Mouse (Mus musculus): ENCODE data around the gene Aes. TPM values are rescaled to one million over a fixed set of nuclear protein-coding genes. Genes with fewer than 3 reads are reported as not detected.

Aes gene
- polyA plus RNA-seq, 1 experiment from 2014 or later = 325 TPM

GRCm38 (mm10) chr10:81524051-81524605 is 35.2 kb upstream of the Aes start, which contains the start of gene Gna15:
Gna15 (minus strand) TSS chr10:81524225.
- Histone ChIP-seq H3K27me3 (ENCODE audit: control insufficient read depth, insufficient read depth, low read length) (no peaks in the 10 kb centered on the region; the same call in 1 of the 2 replicates), H3K4me2 (no peak within 1 kb of the TSS), H3K27ac (ENCODE audit: low read depth, low read length) (no peak within 1 kb of the TSS), H3K9ac (ENCODE audit: low read length) (no peak within 1 kb of the TSS), H3K9me3 (ENCODE audit: control insufficient read depth, low read length) (no peaks in the 10 kb centered on the region), H3K4me1 (ENCODE audit: control insufficient read depth, insufficient read depth, low read length) (no peaks in the 10 kb centered on the region), H3K4me3 (ENCODE audit: low read depth, low read length) (no peak within 1 kb of the TSS), H3K36me3 (ENCODE audit: control insufficient read depth, insufficient read depth, low read length) (no peaks in the 10 kb centered on the region)
- no peak for DNase-seq (ENCODE audit: low spot score, missing footprints)
- ATAC-seq (ENCODE audit: low FRiP score) = no peak; the same call in 1 of the 2 replicates
- WGBS = 31% methylated on average over 9 of the region's 9 CpGs

- H3K27me3 ChIP-seq (ENCODE audit: control insufficient read depth, insufficient read depth, low read length) = no peaks in the 10 kb centered on the region; the same call in 1 of the 2 replicates
- 68% methylated on average over 12 of the region's 13 CpGs for WGBS
- no peak for DNase-seq (ENCODE audit: low spot score, missing footprints)
These were observed 34.1 kb upstream of the Aes start for GRCm38 (mm10) chr10:81525017-81525694.

GRCm38 (mm10) chr10:81526779-81527178 is 32.5 kb upstream of the Aes start:
- no peak overlapping the region for H3K27ac ChIP-seq (ENCODE audit: low read depth, low read length)
- 17% methylated on average over 14 of the region's 14 CpGs for WGBS
- ATAC-seq (ENCODE audit: low FRiP score) (peak; percentile 64), DNase-seq (ENCODE audit: low spot score, missing footprints) (peak; percentile 99)
- H3K36me3 ChIP-seq (ENCODE audit: control insufficient read depth, insufficient read depth, low read length) = no peaks in the 10 kb centered on the region
- H3K9ac ChIP-seq (ENCODE audit: low read length) = no peak overlapping the region
- H3K9me3 ChIP-seq (ENCODE audit: control insufficient read depth, low read length) = no peaks in the 10 kb centered on the region
- no peaks in the 10 kb centered on the region; the same call in 1 of the 2 replicates for H3K27me3 ChIP-seq (ENCODE audit: control insufficient read depth, insufficient read depth, low read length)
- H3K4me3 ChIP-seq (ENCODE audit: low read depth, low read length) = no peak overlapping the region
- no peaks in the 10 kb centered on the region for H3K4me1 ChIP-seq (ENCODE audit: control insufficient read depth, insufficient read depth, low read length)
- H3K4me2 ChIP-seq = no peak overlapping the region

More at GRCm38 (mm10) chr10:81525017-81525694, 34.1 kb upstream of the Aes start:
- H3K27ac ChIP-seq (ENCODE audit: low read depth, low read length) = no peak overlapping the region
- H3K4me1 ChIP-seq (ENCODE audit: control insufficient read depth, insufficient read depth, low read length) = no peaks in the 10 kb centered on the region
- no peak overlapping the region for H3K9ac ChIP-seq (ENCODE audit: low read length)
- no peak overlapping the region for H3K4me2 ChIP-seq
- H3K9me3 ChIP-seq (ENCODE audit: control insufficient read depth, low read length) = no peaks in the 10 kb centered on the region
- H3K4me3 ChIP-seq (ENCODE audit: low read depth, low read length) = no peak overlapping the region
- ATAC-seq (ENCODE audit: low FRiP score) = no peak
- H3K36me3 ChIP-seq (ENCODE audit: control insufficient read depth, insufficient read depth, low read length) = no peaks in the 10 kb centered on the region

GRCm38 (mm10) chr10:81534826-81535225 is 24.5 kb upstream of the Aes start:
- DNase-seq (ENCODE audit: low spot score, missing footprints) = no peak
- WGBS = 64% methylated on average over 16 of the region's 16 CpGs
- H3K36me3 ChIP-seq (ENCODE audit: control insufficient read depth, insufficient read depth, low read length) = peaks cover 10% of the 10 kb centered on the region; the same call in 1 of the 2 replicates
- no peak overlapping the region for H3K4me2 ChIP-seq
- no peaks in the 10 kb centered on the region for H3K9me3 ChIP-seq (ENCODE audit: control insufficient read depth, low read length)
- H3K27ac ChIP-seq (ENCODE audit: low read depth, low read length) = no peak overlapping the region
- no peaks in the 10 kb centered on the region for H3K4me1 ChIP-seq (ENCODE audit: control insufficient read depth, insufficient read depth, low read length)
- H3K27me3 ChIP-seq (ENCODE audit: control insufficient read depth, insufficient read depth, low read length) = no peaks in the 10 kb centered on the region
- ATAC-seq (ENCODE audit: low FRiP score) = no peak
- H3K4me3 ChIP-seq (ENCODE audit: low read depth, low read length) = no peak overlapping the region
- H3K9ac ChIP-seq (ENCODE audit: low read length) = no peak overlapping the region

- no peak for ATAC-seq (ENCODE audit: low FRiP score)
- Histone ChIP-seq H3K27me3 (ENCODE audit: control insufficient read depth, insufficient read depth, low read length) (no peaks in the 10 kb centered on the region), H3K4me2 (no peak overlapping the region), H3K9me3 (ENCODE audit: control insufficient read depth, low read length) (no peaks in the 10 kb centered on the region), H3K4me3 (ENCODE audit: low read depth, low read length) (no peak overlapping the region), H3K36me3 (ENCODE audit: control insufficient read depth, insufficient read depth, low read length) (peaks cover 10% of the 10 kb centered on the region; the same call in 1 of the 2 replicates), H3K9ac (ENCODE audit: low read length) (no peak overlapping the region), H3K4me1 (ENCODE audit: control insufficient read depth, insufficient read depth, low read length) (no peaks in the 10 kb centered on the region), H3K27ac (ENCODE audit: low read depth, low read length) (no peak overlapping the region)
- WGBS = 80% methylated on average over 6 of the region's 6 CpGs
- DNase-seq (ENCODE audit: low spot score, missing footprints) = no peak
These were observed 22.6 kb upstream of the Aes start for GRCm38 (mm10) chr10:81536734-81537133.

GRCm38 (mm10) chr10:81537429-81537828 is 21.9 kb upstream of the Aes start:
- Histone ChIP-seq H3K4me1 (ENCODE audit: control insufficient read depth, insufficient read depth, low read length) (peaks cover 4% of the 10 kb centered on the region; the same call in 1 of the 2 replicates), H3K4me2 (no peak overlapping the region), H3K36me3 (ENCODE audit: control insufficient read depth, insufficient read depth, low read length) (peaks cover 10% of the 10 kb centered on the region; the same call in 1 of the 2 replicates), H3K27ac (ENCODE audit: low read depth, low read length) (no peak overlapping the region), H3K27me3 (ENCODE audit: control insufficient read depth, insufficient read depth, low read length) (no peaks in the 10 kb centered on the region), H3K9ac (ENCODE audit: low read length) (no peak overlapping the region), H3K9me3 (ENCODE audit: control insufficient read depth, low read length) (no peaks in the 10 kb centered on the region), H3K4me3 (ENCODE audit: low read depth, low read length) (no peak overlapping the region)
- no peak for ATAC-seq (ENCODE audit: low FRiP score)
- 93% methylated on average over 2 of the region's 2 CpGs for WGBS
- DNase-seq (ENCODE audit: low spot score, missing footprints) = no peak

GRCm38 (mm10) chr10:81538321-81539048 is 20.8 kb upstream of the Aes start:
- H3K9ac ChIP-seq (ENCODE audit: low read length) = no peak overlapping the region
- 95% methylated on average over 3 of the region's 3 CpGs for WGBS
- H3K27me3 ChIP-seq (ENCODE audit: control insufficient read depth, insufficient read depth, low read length) = no peaks in the 10 kb centered on the region
- H3K27ac ChIP-seq (ENCODE audit: low read depth, low read length) = no peak overlapping the region
- no peak overlapping the region for H3K4me2 ChIP-seq
- ATAC-seq (ENCODE audit: low FRiP score) (no peak), DNase-seq (ENCODE audit: low spot score, missing footprints) (no peak)
- peaks cover 4% of the 10 kb centered on the region; the same call in 1 of the 2 replicates for H3K36me3 ChIP-seq (ENCODE audit: control insufficient read depth, insufficient read depth, low read length)
- H3K9me3 ChIP-seq (ENCODE audit: control insufficient read depth, low read length) = no peaks in the 10 kb centered on the region
- no peak overlapping the region for H3K4me3 ChIP-seq (ENCODE audit: low read depth, low read length)
- H3K4me1 ChIP-seq (ENCODE audit: control insufficient read depth, insufficient read depth, low read length) = peaks cover 15% of the 10 kb centered on the region

- Histone ChIP-seq H3K36me3 (ENCODE audit: control insufficient read depth, insufficient read depth, low read length) (peaks cover 4% of the 10 kb centered on the region; the same call in 1 of the 2 replicates), H3K9ac (ENCODE audit: low read length) (no peak overlapping the region; the same call in 1 of the 2 replicates), H3K4me1 (ENCODE audit: control insufficient read depth, insufficient read depth, low read length) (peaks cover 23% of the 10 kb centered on the region), H3K27me3 (ENCODE audit: control insufficient read depth, insufficient read depth, low read length) (no peaks in the 10 kb centered on the region), H3K27ac (ENCODE audit: low read depth, low read length) (no peak overlapping the region), H3K4me2 (no peak overlapping the region), H3K9me3 (ENCODE audit: control insufficient read depth, low read length) (no peaks in the 10 kb centered on the region), H3K4me3 (ENCODE audit: low read depth, low read length) (no peak overlapping the region)
- WGBS = 91% methylated on average over 5 of the region's 5 CpGs
- DNase-seq (ENCODE audit: low spot score, missing footprints) (no peak), ATAC-seq (ENCODE audit: low FRiP score) (no peak)
These were observed 17.9 kb upstream of the Aes start for GRCm38 (mm10) chr10:81541363-81541762.

GRCm38 (mm10) chr10:81541803-81542202 is 17.5 kb upstream of the Aes start:
- no peak for ATAC-seq (ENCODE audit: low FRiP score)
- peaks cover 1% of the 10 kb centered on the region; the same call in 1 of the 2 replicates for H3K36me3 ChIP-seq (ENCODE audit: control insufficient read depth, insufficient read depth, low read length)
- H3K27ac ChIP-seq (ENCODE audit: low read depth, low read length) = no peak overlapping the region
- 85% methylated on average over 10 of the region's 10 CpGs for WGBS
- H3K9ac ChIP-seq (ENCODE audit: low read length) = 0 out of 2 replicates have a peak overlapping the region, but pooled peaks have one; percentile 12
- DNase-seq (ENCODE audit: low spot score, missing footprints) = no peak
- no peaks in the 10 kb centered on the region for H3K9me3 ChIP-seq (ENCODE audit: control insufficient read depth, low read length)
- no peak overlapping the region for H3K4me2 ChIP-seq
- H3K27me3 ChIP-seq (ENCODE audit: control insufficient read depth, insufficient read depth, low read length) = no peaks in the 10 kb centered on the region
- peaks cover 23% of the 10 kb centered on the region for H3K4me1 ChIP-seq (ENCODE audit: control insufficient read depth, insufficient read depth, low read length)
- H3K4me3 ChIP-seq (ENCODE audit: low read depth, low read length) = no peak overlapping the region

Measured in midbrain, embryonic 11.5 days (tissue).